Mouse (Mus musculus) A20 (cell line): ENCODE measurements around the gene Nop58.

Source experiments
- DNase-seq: peaks from one replicate; pipeline ENCODE4 v3.0.0-alpha.2; 2011; ENCODE audit warnings: low read depth, low spot score

The Nop58 gene

GRCm38 (mm10) chr1:59719900-59720299, 35.1 kb downstream of the Nop58 start:
- DNase-seq: peak; percentile 50

GRCm38 (mm10) chr1:59725661-59726060, 40.9 kb downstream of the Nop58 start:
- no peak for DNase-seq

- no peak for DNase-seq
These were observed 45.3 kb downstream of the Nop58 start for GRCm38 (mm10) chr1:59730106-59730505.

DNA sequence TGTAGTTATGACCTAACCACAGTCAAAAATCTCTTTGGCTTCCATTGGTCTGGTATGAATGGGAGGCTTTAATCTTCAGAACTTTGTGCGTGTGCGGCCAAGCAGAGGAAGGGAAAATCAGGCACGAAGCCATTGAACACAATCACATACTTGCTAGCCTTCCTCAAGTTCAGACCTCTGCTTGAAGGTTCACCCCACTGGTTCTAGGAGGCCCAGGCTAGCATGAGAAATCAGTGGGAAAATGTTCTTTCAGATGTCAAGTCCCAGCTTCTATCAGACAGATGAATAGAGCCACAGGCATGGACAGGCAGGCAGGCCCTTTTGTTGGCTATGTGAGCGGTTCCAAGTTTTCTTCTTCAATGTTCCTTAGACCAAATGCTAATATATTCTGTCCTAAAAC, 46.0 kb downstream of the Nop58 start:
- no peak for DNase-seq

GRCm38 (mm10) chr1:59734076-59734475, 49.3 kb downstream of the Nop58 start:
- no peak for DNase-seq

GRCm38 (mm10) chr1:59738768-59739414, 54.1 kb downstream of the Nop58 start:
- no peak for DNase-seq

DNA sequence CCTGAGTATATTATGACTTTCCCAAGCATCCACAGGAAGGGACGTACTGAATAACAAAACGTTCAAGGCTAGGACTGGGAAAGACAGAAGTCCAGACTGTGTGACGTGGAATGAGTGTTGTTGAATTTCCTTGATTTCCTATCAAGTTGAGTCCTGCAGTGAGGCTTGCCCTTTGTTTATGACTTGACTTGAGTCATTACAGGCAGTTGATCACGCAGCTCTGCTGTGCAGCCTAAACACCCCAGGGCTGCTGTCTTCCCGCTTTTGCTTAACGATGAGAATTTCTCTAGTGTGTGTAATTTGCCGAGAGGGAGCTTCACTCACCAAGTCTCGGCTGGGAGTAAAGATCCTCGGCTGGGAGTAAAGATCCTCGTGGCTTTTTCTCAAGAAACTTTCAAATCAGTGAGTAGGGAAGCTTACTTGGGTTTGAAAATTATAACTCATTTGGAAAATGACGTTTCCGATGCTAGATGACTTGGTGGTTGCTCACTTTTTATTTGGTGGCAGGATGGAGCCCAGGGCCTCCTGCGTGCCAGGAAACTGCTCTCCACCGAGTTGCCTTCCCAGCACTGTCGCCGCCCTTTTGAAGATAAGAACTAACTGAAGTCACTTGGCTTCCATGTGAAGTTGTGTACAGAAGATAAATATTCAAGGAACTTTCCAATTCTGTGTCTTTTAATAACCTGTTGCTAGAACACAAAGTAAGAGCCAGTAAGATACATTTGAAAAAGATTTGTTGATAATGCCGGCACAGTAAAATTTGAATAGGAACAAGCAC, 55.0 kb downstream of the Nop58 start:
- no peak for DNase-seq

- DNase-seq: no peak
These were observed 64.3 kb downstream of the Nop58 start for GRCm38 (mm10) chr1:59749047-59749446.

GRCm38 (mm10) chr1:59749724-59750123, 65.0 kb downstream of the Nop58 start:
- DNase-seq: peak; percentile 44

DNA sequence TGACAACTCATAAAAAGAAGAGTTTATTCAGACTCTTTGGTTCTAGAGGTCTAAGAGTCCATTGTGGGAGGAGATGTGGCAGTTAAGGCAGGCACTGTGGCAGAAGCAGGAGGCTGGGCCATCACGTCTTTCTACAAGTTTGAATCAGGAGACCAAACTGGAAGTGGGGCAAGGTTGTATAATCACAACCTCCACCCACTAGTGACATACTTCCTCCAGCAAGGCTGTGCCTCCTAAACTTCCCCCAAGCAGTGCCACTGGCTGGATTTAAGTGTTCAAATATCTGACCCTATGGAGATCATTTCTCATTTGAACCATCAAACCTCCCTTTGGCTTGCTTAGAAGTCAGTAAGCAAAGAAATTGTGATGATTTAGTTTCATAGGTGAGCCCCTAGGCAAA, 70.5 kb downstream of the Nop58 start:
- DNase-seq: no peak

DNA sequence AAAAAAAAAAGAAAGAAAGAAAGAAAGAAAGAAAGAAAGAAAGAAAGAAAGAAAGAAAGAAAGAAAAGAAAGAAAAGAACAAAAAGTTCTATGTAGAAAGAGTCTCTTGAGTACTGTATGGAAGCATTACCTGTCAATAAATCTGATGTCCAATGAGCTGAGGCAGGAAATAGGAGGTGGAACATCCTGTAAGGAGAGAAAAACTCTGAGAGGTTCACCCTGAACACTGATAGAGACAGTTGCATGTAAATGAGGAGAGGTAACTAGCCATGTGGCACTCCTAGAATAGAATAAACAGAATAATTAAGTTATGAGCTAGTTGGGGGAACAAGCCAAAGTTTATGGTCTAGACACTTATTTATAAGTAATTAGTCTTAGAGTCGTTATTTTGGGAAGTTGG, 73.6 kb downstream of the Nop58 start:
- DNase-seq: peak; percentile 19

DNA sequence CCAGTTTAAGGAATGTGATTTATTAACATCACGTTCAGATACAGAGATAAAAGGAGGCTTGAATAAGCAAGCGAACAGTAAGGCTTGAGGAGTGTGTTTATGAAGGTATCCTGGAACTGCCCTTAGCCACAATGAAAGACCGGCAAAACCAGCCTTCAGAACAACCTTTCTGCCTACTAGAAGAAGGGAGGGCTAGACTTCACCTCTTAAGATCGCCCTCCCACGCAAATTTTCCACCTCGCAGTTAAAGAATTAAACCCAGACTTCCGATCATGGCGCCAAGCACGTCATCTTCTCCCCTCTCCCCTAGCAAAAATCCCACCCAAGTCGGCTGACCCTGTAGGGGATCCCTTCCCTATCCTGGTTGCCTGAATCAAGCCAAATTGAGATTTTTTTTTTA, 77.4 kb downstream of the Nop58 start:
- DNase-seq: no peak

DNA sequence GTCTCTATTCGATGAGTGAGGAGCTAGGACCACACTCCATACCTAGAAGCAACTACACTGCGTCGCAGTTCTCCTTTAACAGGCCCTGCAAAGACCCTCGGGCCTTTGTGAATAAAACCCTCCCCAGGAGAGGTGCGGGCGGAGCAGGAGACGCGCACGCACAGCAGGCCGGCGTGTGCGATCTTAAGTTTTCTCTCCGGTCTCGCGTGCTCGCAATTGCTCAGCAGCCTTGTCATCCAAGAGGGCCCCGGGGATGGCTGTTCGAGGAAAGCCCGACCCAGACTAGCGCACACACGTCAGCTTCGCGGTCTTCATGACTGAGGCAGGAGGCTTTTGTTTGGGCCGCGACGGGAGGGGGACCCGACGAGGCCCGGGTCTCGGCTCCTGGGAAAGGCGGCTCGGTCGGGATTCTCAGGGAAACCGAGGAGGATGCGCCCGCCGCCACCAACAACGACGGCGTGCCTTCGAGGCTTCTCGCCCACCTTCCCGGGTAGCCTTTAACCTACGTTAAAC, 77.9 kb downstream of the Nop58 start:
- DNase-seq: no peak

GRCm38 (mm10) chr1:59763164-59763768, 78.5 kb downstream of the Nop58 start, which contains the start of gene Bmpr2:
Gene Bmpr2 (plus strand): TSS chr1:59763400.
- peak; percentile 91 for DNase-seq

DNA sequence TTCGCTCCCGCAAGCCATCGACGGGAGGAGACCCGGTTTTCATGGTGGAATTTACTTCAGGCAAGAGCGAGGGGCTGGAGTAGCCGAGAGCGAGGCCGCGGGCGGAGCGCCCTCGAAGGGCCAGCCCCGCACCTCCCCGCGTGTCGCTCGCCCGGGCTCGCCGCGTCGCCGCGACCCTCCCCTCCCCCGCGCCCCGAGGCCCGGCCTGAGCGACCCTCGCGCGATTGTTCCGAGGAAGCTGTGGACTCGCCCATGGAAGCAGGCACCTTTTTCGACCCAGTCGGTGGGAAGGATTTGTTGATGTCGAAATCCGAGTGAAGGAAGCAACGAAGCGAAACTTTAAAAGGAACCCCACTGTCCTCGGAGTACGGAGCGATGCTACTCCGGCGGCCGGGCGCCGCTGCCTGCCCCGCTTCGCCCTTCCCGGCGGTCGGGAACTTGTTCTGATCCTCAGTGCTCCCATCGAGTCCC, 79.0 kb downstream of the Nop58 start:
- peak; percentile 85 for DNase-seq

DNA sequence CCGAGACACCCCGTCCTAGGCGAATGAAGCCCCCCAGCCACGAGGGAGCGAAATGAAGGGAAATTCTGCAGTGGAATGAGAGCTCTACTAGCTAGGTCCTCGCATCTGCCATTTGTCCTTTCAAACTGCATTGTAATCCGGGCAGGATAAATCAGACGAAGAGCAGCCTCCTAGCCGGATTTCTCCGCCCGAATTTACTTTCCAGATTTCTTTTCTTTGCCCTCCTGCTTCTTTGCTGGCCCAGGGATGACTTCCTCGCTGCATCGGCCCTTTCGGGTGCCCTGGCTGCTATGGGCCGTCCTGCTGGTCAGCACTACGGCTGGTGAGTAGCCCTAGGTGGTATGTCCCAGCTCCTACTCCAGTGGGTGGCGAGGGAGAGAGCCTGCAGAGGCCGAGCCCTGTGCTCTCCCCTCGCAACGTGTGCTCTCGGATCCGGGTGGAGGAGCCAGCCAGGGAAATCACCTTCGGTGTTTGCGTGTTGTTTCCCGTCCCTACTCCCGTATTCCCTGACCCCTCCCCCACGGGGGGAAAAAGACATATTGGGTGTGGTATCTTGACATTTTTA, 79.7 kb downstream of the Nop58 start:
- DNase-seq: peak; percentile 72

DNA sequence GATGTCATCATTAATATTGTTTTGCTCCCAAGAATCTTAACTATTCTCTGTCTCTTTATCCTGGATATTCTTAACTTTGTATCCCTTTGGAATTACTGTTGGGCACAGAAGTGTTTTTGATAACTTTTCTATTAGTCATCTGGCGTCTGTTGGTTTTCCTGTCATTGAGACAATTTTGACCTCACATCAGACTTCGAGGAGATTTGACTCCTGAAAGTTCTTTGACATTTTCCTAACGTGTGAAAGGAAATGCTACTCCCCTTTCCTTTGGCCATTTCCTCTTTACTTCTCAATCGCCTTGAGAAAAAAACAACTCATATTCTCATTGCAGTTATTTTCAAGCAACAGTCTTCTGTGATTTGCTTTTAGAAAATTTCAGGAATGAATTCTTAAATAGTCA, 80.5 kb downstream of the Nop58 start:
- peak; percentile 24 for DNase-seq

DNA sequence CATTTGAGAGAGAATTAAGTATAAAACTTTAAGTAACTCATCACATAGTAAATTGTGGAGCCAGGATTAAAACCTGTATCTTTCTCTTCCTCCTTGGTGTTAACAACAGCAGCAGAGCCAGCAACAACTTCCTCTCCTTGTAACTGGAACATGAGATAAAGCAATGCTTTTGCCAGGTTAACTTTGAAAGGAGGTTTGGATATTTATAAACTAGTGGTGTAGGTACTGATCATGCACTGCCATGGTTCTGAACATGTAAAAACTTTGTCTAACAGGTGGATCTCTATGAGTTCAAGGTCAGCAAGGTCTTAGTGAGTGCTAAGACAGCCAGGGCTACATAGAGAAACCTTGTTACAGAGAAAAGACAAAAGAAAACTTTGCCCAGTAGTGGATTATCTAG, 81.9 kb downstream of the Nop58 start:
- DNase-seq: peak; percentile 51
